Mouse (Mus musculus) urinary bladder, postnatal 36 days (tissue): ENCODE data around the gene Nol8.

ENCODE experiments used
- DNase-seq, 2 experiments: peaks; one replicate each; pipeline ENCODE4 v3.0.0; 2022; ENCODE audit warnings: low spot score in 2 of 2, mixed read lengths in 1 of 2

Gene Nol8

GRCm38 (mm10) chr13:49684266-49684665, 31.4 kb downstream of the Nol8 start:
- no peak for DNase-seq

- DNase-seq: no peak
Observed at GRCm38 (mm10) chr13:49691056-49691455, 38.2 kb downstream of the Nol8 start.

- DNase-seq: no peak
Observed at GRCm38 (mm10) chr13:49703216-49703779, 50.4 kb downstream of the Nol8 start.

GRCm38 (mm10) chr13:49706032-49706690, 53.3 kb downstream of the Nol8 start:
- DNase-seq: no peak

- DNase-seq: no peak
Observed at GRCm38 (mm10) chr13:49708311-49708710, 55.4 kb downstream of the Nol8 start.

- DNase-seq: no peak
Observed at GRCm38 (mm10) chr13:49712047-49712721, 59.3 kb downstream of the Nol8 start.

- no peak for DNase-seq
Observed at GRCm38 (mm10) chr13:49719310-49719709, 66.4 kb downstream of the Nol8 start.
